Mouse (Mus musculus): Measurements from ENCODE around the gene Tnrc6b.

GRCm38 (mm10) chr15:80800201-80800600 lies 89.1 kb downstream of the Tnrc6b start:
- TF ChIP-seq CTCF (IDR thresholded peaks at IDR 0.05; ENCODE audit: control insufficient read depth, insufficient read depth, low read length) (no peak), POLR2A (IDR thresholded peaks at IDR 0.05; ENCODE audit: borderline replicate concordance, control insufficient read depth, low read depth, low read length) (no peak)

All from bone marrow, adult 2 months (tissue).